Mouse (Mus musculus) adrenal gland, postnatal 25 days (tissue): ENCODE data around the gene Gimap9. TPM values are rescaled to one million over a fixed set of nuclear protein-coding genes. Genes with fewer than 3 reads are reported as not detected.

Experiments used
- DNase-seq: peaks from one replicate; pipeline ENCODE4 v3.0.0; 2021; ENCODE audit warnings: mixed read lengths
- long read RNA-seq: library from polyadenylated mRNA; stranded (forward); transcript quantifications from one replicate; pipeline ENCODE4 v2.0.0, GENCODE M21; 2021
- total RNA-seq: library from RNA; stranded (reverse); gene quantifications from 2 replicates; pipeline ENCODE4 v1.2.3, GENCODE M21; 2021

Gimap9 gene
- total RNA-seq: 5.7 and 8.1 TPM in 2 replicates
- long read RNA-seq, partial matches to known transcripts: 2 of 7 reads
- long read RNA-seq, other reads (novel, unspliced or antisense): 4 of 7 reads

DNA sequence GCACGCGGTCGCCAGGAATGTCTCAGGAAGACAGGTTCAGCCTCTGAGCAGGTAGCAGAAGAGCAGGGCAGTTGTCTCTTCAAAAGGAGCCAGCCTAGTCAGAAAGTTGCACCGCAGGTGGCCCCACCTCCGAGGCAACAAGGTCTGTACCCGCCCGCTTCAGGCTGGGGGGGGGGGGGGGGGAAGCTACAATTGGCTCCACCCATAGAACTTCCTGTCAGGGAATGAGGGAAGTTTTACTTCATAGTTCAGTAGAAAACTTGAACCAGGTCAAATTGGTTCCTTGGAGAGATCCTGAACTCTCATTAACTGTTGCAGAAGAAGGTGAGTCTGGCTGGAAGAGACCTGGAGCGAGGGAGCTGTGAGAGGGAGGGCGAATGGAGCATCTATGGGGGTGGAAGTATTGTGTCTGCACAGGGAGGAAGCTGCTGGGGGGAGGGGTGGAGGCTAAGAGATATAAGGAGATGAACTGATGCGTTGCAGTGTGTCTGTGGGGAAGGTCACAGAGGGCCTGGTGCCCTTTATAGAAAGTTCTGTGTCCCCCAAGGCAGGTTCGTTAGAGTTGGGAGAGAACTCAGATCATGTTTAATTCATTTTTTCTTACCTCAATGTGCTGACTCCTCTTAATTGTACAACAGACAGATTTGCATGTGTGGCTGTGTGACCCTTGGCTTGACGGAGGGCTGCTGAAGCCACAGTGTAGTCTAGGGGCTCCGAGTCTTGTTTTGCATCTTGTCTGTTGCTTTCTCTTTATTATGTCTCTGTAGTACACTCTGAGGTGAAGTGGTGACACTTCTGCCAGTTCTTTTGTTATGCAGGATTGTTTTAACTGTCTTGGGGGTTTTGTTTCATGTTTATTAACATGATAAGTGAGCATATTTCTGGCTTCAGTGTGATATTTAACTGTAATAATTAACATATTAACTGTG lies at the start of gene Gimap9:
Gene Gimap9, plus strand, starts transcription at position 199 of the 929 bp plus-strand sequence.
- DNase-seq: no peak

DNA sequence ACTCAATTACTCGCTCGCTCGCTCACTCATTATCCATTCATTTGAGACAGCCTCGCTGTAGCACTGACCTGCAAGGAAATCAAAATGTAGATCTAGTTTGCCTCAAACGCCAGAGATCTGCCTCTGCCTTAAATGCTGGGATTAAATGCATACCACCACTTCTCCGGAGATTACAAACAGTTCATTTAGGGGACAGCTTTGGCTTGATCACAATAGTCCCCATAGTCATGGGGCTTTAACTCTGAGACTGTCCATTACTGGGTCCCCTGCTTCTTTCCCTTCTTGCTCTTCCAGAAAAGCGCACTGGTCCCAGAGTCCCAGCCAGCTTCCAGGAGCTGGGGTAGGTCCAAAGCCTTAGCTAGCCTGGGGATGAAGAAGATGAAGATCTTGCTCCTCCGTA lies 49.5 kb upstream of the Gimap9 start, which contains the start of gene AI854703:
Gene AI854703, plus strand, starts transcription at position 301 of the 400 bp plus-strand sequence.
- no peak for DNase-seq

DNA sequence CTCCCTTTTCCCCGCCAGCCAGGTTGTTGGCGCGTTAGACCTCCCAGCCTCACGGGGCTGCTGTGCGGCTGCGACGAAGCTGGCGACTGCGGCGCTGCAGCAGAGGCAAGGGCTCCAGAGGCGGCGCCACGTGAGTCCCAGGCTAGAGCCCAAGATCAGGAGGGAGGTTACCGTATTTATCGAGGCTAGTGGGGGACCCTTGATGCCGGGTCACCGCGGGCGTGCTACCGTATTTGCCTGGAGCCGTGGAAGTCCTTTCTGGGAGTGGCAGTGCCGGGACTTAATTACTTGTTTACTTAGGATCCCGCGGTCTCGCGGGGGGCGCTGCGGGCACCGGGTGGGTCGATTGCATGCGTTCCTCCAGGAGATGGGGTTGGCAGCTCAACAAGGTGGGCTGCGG lies 48.9 kb upstream of the Gimap9 start:
- peak; percentile 62 for DNase-seq

DNA sequence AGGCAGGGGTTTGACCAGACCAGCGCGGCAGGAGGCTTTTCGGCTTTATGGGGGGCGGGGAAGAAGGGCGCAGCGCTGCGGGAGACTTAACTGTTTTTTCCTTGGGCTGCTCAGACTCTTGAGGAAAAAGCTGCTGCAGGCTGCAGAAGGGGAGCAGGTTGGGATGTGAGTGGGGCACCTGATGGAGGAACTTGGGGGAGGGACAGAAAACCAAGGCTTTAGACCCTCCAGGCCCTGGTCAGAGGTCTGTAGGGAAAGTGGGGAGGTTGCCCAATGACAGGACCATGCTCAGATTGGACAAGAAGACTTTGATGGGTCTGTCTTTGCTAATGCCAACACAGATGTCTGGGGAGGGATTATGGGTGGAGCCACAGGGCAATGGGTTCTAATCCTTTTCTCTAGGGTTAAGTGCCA lies 48.4 kb upstream of the Gimap9 start:
- DNase-seq: no peak

DNA sequence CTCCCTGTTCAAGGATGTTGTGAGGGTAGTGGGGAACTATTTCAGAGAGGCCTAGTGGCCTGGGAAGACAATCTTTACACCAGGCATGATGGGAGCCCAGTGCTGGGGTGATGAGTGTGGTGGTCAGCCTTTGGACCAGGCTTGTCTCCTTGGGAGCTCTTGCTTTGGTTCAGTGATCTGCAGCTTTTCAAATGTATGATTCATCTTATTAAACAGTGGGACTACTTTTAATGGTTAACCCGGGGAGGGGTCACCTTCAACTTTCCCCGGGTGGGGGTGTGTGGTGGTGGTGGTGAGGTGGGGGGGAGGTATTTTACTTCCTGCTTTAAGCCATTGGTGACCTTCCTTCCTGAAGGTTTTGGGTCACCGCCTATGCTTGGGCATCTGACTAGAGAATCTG lies 47.6 kb upstream of the Gimap9 start:
- no peak for DNase-seq

DNA sequence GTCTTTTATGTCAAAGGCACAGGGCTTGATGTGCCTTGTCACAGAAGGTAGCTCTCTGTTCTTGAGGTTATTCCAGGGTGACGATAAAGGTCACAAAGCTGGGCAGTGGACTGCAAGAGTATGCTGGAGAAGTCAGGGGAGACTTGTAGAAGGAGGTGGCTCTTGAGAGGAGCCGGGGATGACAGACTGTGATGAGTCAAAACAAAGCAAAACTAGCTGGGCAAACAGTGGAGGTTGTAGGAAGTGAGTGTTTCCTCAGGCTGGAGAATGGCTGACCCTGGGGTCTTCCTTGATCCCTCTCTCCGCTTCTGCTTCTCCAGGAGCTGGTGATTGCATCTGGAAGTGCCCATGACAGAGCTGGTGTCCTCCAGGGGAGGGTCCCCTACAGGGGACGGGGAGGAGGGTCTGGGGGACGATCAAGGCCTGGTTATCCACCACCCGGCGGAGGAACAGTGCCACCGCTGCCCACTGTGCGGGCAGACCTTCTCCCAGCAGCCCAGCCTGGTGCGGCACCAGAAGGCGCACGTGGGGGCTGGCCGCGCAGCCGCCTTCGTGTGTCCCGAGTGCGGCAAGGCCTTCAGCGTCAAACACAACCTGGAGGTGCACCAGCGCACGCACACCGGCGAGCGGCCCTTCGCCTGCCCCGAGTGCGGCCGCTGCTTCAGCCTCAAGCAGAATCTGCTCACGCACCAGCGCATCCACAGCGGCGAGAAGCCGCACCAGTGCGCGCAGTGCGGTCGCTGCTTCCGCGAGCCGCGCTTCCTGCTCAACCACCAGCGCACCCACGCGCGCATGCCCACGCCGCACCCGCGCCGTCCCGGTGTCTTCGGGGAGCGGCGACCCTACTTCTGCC lies 46.9 kb upstream of the Gimap9 start:
- no peak for DNase-seq

DNA sequence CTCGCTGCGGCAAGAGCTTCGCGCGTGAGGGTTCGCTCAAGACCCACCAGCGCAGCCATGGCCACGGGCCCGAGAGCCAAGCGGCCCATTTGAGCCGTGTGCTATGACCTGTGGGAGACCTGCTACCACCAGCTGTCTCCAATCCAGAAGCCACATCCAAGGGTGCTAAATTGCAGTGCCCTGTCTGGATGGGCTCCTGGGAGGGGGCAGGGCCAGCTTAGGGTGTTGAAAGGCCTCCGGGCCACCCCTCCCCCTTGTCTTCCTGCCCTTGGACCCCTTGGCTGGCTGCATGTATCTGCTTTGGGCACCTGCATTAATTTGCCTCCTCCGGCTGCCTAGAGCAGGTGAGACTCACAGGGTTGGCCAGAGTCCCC lies 46.3 kb upstream of the Gimap9 start:
- DNase-seq: no peak

DNA sequence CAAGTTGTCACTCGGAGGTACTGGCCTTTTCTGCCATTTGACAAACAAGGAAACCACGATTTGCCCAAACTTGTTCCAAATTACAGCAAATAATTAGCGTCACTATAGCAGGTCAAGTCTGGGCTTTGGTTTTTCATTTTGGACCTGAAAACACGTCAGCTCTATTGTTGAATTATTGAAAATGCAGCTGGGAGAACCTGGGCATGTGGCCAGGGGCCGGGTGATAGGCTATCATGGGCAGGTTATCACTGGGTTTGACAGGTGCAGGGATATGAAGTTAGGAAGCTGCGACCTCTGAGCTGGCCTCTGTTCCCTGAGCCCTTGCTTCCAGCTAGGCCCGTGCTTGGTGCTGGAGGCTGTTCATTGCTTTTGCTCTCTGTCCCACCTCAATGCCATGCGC lies 45.1 kb upstream of the Gimap9 start:
- DNase-seq: no peak

DNA sequence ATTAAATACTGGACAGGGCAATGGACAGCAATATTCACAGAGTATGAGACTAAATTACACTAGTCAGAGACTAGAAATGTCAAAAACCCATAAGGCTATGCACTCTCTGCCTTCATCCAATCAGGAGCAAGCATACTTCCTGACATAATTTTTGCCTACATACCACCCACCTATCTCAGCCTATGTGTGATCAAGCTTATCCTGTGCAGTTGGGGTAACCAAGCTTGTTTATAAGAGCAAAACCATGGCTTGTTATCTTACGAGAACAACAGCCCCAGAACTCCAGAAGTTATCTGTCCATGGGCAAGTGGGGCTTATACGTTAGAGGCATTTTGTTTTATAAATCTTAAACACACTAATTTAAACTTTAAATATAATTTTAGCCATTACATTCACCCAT lies 40.8 kb upstream of the Gimap9 start:
- no peak for DNase-seq

DNA sequence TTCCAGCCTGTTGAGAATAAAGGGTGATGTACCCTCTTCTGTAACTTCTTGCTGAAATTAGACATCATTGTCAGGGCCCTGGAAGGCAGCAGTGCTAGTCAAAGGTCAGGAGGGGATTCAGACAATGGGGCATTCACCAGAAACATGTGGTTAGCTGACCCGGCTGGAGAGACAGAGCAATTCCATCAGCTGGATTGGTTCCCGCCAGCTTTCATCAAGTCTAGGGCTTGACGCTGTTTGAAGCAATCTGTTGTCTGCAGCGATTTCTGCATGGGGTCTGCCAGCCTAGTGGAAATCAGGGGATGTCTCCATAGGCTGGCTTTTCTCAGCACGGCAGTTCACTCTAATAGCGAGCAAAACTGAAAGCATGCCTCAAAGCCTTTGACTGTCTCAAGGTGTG lies 39.4 kb upstream of the Gimap9 start:
- DNase-seq: no peak

DNA sequence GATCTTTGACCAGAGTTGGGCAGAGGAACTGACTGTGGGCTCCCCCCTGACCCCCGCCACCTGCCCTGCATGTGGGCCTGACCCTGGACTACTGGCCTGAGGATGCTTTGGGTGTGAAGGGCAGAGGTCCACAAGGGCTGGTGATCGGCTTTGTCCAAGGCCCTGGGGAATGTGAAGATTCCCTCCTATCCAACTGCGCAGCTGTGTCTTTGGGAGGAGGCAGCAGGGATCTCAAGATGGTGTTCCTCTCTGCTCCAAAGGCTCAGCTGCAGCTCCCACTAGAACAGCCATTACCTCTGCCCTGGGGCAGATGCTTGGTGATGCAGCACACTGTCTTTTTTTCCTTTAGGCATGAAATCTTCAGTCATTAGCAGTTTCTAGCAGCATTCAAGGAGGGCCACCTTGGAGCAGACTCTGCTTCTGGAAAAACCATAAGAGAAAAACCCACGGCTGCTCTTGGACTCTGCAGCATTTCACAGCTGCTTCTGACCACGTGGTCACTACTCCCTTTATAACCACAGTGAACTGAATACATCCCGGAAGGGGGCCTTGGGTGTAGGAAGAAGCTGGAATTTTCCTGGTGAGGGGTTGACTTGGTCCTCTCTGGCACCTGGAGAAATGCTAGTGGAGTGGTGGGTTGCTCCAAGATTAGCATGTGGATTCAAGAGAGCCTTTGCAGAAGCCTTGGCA lies 38.0 kb upstream of the Gimap9 start:
- DNase-seq: no peak

DNA sequence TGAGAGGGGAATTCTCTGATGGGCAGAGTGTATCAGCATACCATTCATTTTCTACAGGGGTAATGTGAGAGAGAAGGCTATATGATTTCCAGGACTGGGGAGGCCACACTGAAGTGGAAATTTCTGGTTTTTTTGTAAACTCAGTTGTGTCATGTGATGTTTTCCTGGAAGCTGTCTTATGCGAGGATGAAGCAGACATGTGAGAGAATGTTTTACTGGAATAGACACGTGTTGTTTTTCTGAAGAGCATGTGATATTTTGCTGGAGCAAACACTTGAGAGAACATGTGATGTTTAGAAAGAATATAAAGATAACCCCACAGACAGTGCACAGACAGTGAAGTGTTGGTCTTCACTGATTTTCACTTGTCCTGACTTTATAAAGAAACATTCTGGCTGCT lies 37.4 kb upstream of the Gimap9 start:
- no peak for DNase-seq

DNA sequence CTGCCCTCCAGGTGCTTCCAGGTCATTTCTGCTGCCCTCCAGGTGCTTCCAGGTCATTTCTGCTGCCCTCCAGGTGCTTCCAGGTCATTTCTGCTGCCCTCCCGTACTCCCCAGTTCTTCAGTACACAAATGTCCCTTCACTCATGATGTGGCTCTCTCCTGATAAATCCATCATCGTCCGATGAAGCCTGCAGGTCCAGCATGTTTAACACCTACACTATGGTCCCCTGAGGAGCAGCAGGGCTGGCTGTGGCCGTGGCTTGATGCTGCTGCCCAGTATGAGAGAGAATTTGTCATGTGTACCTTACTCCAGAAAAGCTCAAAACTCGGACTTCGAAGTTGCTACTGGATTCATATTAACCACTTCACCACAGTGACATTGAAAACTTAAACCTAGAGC lies 34.5 kb upstream of the Gimap9 start:
- DNase-seq: no peak

DNA sequence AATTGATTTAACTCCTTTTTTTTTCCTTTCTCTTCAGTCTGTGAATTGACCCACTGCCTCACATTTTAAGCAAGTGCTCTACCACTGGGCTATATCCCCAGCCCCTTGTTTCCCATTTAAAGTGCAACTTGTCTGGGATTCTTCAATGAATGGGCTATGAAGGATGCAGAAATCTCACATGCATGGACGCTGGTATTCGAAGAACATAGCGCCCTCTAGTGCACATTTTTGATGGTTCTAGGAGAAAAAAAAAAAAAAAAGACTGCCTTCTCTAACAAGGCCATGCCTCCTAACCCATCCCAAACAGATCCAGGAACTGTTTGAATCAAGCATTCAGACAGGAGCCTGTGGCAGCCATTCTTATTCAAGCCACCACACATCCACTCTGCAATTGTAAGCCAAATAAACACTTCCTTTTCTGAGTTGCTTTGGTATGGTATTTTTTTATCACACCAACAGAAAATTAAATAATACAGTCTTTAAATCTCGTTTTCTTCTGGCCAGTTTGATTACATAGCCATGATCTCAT lies 33.1 kb upstream of the Gimap9 start:
- DNase-seq: no peak

DNA sequence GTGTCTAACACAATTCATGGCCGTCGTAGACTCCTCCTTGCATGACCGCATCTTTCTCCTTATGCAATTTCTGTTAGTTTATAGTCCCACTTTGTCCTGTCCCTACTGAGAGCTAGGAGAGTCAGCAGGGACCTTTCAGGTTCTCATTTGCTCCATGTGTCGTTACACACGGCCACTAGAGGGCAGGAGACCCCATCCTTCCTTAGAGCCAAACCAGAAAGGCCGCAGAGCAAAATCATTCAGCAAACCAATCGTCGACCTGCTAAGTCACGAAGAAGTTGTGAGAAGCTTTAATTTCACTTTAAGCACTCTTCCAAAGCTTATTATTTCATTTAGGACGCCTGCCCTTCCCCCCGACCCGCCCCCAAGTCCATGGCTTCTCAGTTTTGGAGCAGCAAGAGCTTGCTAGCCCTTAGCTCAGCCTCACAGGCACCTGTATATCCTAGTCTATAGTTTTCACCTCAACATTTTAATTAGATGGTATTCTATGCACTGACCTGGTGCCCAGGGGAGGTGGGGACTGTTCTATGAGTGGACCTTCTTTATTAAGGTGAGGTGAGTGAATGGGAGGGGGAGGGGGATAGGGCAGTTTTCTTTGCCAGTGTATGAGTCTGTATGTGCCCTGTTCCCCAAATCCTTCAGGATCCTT lies 30.1 kb upstream of the Gimap9 start:
- DNase-seq: peak; percentile 69

DNA sequence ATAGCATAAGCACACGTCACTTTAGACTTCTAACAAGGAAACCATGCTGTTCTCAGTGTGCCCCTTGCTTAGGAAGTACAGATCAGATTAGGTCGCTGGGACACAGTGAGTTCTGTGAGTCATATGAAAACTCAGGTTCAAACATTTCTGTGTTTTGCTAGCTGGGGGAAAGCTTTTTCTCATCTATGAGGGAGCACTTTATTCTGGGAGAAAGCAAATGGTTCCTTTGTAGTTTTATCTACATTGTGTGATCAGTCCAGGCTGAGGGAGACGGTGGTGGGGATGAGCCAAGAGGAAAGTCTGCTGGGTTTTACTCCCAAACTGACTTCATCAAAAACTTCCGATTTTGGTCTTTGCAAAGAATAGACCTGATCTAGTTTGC lies 29.6 kb upstream of the Gimap9 start:
- no peak for DNase-seq

DNA sequence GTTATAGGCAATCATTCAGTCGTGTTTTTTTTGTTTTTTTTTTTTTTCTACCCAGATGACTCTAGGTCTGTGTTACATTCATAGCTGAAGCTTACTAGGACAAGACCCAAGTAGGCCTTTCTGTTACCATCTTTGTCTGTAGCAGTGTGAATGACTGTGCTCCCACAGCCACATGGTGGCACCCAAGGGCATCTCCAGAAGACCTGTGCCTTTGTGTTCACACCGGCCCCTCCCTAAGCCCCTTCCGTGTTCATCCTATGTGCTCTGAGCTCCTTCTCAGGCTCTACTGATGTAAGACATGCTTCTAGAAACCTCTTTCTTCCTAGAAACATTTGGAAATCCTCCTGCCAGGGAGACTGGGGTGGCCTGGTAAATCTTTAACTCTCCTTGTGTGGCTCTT lies 28.9 kb upstream of the Gimap9 start, which contains the start of gene Gimap8:
Gene Gimap8, plus strand, starts transcription at position 240 of the 400 bp plus-strand sequence.
- no peak for DNase-seq

DNA sequence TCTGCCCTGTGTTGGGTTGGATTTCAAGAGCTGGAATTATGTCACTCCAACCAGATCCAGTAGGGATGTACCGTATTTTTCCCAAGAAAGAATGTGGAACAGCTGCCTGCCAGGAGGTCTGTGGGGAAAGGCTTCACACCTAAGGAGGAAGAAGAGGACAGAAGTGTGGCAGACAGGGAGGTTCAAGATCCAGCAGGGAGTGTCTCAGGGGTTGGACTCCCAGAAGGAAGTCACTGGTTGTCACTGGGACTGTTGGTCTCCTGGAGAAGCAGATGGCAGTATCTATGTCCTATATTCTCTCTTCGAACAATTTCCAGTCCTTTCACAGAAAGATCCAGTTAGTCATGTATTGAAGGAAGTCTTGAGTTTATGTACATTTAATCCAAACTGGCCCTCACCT lies 28.3 kb upstream of the Gimap9 start:
- DNase-seq: no peak

DNA sequence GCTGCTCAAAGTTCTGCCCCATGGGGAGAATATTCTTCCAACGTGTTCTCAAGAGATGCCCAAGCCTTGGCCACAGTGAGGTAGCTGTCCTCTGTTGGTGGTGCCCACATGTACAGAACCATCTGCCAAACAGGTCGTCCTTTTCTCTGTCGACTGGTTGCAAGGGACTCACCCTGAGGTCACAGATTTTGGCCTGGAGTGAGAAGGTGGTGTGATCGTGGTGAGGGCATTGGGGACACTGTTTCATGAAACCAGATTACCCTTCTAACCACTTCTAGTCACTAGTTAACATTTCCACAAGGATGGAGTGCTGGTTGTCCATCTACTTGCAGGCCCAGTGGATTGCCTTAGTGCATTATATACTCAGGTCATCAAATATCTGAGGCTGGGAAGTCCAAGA lies 27.1 kb upstream of the Gimap9 start:
- no peak for DNase-seq

DNA sequence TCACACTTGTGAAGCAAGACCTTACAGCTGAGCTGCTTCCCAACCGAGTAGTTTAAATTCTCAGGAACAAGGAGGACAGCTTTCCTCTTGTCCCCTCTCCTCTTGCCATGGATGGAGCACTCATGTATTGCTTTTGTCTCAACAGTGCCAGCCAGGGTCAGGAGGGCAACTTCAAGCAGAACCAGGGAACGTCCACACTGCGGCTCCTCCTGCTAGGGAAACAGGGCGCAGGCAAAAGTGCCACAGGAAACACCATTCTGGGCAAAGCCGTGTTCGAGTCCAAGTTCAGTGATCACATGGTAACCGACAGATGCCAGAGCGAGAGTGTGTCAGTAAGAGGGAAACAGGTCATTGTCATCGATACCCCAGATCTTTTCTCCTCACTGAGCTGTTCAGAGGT lies 25.9 kb upstream of the Gimap9 start:
- no peak for DNase-seq

DNA sequence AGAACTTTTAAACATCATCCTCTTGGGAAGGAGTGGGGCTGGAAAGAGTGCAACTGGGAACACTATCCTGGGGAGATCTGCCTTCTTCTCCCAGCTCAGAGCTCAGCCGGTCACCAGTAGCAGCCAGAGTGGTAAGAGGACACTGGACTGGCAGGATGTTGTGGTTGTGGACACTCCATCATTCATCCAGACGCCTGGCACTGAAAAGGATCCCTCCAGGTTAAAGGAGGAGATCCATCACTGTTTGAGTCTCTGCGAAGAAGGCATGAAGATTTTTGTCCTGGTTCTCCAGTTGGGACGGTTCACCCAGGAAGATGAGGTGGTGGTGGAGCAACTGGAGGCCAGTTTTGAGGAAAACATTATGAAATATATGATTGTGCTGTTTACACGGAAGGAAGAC lies 17.2 kb upstream of the Gimap9 start:
- no peak for DNase-seq

DNA sequence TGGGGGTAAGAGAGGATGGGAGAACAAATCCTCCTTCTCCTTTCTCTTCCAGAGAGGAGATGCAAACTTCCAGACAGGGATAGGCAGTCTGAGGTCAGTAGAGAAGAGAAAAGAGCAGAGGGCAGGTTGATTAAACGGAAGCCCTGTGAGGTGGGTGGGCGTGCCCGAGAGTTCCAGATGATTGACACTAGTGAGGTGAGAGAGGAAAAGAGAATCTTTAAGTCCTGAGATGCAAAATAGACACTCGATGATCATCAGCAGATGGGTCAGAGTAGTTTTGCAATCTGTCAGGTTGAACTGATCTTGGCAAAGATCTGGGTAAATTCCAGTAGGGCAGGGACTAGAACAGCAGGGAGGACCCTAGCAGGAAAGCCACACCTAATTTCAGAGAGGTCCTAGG lies 11.2 kb upstream of the Gimap9 start:
- DNase-seq: no peak
